Mouse (Mus musculus): ENCODE measurements around the gene Gemin7. TPM values are rescaled to one million over a fixed set of nuclear protein-coding genes. Genes with fewer than 3 reads are reported as not detected.

The Gemin7 gene
- polyA plus RNA-seq, 1 experiment from 2014 or later, result 150 TPM

DNA sequence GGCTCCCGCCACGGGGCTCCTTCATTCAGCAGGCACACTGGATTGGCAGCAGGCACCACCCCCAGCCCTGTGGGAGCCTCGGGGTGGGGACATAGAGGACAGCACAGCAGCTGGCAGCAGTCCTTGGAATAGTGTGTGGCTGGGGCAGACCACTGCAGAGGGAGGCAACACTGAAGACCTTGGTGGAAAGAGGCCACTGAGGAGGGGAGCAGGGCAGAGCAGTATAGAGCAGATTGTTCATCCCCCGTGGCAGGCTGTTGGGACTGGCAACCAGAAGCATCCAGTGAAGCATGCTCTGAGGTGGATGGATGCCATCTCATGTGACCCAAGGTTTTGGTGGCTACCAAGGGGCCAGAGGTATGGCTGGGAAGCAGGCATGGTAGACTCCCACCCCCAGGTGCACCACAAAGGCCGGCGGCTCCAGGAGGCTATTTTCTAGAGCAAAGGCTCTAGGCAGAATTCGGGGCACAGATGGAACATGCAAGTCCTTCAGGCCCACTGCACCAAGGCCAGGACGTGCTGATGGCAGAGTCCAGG, 35.2 kb downstream of the Gemin7 start:
- Histone ChIP-seq H3K4me2 (ENCODE audit: low read depth, low read length) (no peak overlapping the region), H3K36me3 (ENCODE audit: control insufficient read depth, insufficient read depth, low read length) (no peaks in the 10 kb centered on the region), H3K4me1 (ENCODE audit: control insufficient read depth, insufficient read depth, low read length) (peaks cover 18% of the 10 kb centered on the region), H3K27me3 (ENCODE audit: control insufficient read depth, insufficient read depth, low read length) (no peaks in the 10 kb centered on the region), H3K4me3 (ENCODE audit: low read depth, low read length) (no peak overlapping the region), H3K9me3 (ENCODE audit: control insufficient read depth, low read length) (no peaks in the 10 kb centered on the region), H3K9ac (replicated peaks; ENCODE audit: low read depth, low read length) (no peak overlapping the region), H3K27ac (ENCODE audit: low read depth, low read length) (no peak overlapping the region)
- peak; percentile 79 for ATAC-seq (ENCODE audit: low read depth)
- WGBS, result 56% methylated on average over 8 of the region's 8 CpGs

DNA sequence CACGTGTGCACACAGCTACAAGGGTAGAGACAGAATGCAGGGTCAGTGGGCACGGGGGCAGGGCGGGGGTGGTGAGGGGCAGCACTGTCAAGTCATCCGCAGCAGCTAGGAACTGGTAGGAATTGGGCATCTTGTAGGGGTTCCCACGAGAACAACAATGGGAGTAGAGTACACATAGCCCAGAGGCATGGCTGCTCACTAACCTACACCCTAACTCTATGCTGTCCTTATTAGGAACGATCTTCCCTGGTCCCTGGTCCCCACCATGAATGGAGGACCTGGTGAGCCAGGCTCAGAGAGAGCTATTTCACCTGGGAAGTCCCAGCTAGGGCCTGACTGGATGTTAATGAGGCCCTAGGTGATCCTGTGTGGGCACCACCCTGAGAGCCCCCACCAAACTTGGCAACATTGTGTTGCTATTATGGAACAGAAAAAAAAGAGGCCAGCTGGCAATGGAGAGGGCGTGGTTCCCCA, 35.7 kb downstream of the Gemin7 start:
- no peak overlapping the region for H3K4me3 ChIP-seq (ENCODE audit: low read depth, low read length)
- peak; percentile 31; the same call in 1 of the 2 replicates for ATAC-seq (ENCODE audit: low read depth)
- H3K27me3 ChIP-seq (ENCODE audit: control insufficient read depth, insufficient read depth, low read length), result no peaks in the 10 kb centered on the region
- H3K9ac ChIP-seq (replicated peaks; ENCODE audit: low read depth, low read length), result no peak overlapping the region
- H3K27ac ChIP-seq (ENCODE audit: low read depth, low read length), result no peak overlapping the region
- peaks cover 18% of the 10 kb centered on the region for H3K4me1 ChIP-seq (ENCODE audit: control insufficient read depth, insufficient read depth, low read length)
- 66% methylated on average over 7 of the region's 7 CpGs for WGBS
- no peaks in the 10 kb centered on the region for H3K36me3 ChIP-seq (ENCODE audit: control insufficient read depth, insufficient read depth, low read length)
- no peak overlapping the region for H3K4me2 ChIP-seq (ENCODE audit: low read depth, low read length)
- H3K9me3 ChIP-seq (ENCODE audit: control insufficient read depth, low read length), result no peaks in the 10 kb centered on the region

DNA sequence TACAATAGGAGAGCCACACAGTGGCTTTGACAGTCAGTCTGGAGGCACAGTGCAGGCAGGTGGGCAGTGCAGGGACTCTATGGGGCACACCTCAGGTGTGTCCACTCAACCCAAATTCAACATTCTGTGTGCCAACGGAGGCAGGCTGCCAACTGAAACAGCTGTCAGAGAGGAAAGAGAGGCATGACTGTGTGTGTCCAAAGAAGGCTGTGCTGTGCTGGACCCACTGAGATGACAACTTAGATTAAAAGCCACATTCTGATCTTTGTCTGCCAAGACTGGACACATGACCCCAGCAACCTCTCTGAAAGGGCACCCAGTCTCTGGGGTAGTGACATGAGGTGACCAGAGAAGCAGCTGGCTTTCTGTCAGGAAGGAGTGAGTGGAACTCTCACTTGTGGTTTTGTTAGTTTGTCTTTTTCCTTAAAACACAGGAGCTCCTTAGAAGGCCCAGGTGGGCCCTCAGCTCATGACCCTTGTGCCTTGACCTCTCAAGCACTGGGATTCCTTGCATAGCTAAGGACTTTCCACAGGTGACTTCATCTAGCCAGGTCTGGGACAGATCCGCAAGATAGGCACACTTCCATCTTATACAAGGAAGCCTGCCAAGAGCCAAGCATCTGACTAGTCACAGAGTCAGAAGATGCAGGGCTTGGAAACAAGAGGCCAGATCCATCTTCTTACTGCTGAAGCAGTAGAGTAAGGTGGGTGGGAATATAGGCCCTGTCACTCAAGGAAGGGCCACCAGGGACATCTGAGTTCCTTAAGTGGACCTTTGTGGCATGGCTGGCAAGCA, 36.4 kb downstream of the Gemin7 start:
- no peak overlapping the region for H3K4me2 ChIP-seq (ENCODE audit: low read depth, low read length)
- H3K4me3 ChIP-seq (ENCODE audit: low read depth, low read length), result no peak overlapping the region
- no peak overlapping the region for H3K9ac ChIP-seq (replicated peaks; ENCODE audit: low read depth, low read length)
- H3K36me3 ChIP-seq (ENCODE audit: control insufficient read depth, insufficient read depth, low read length), result no peaks in the 10 kb centered on the region
- H3K27me3 ChIP-seq (ENCODE audit: control insufficient read depth, insufficient read depth, low read length), result no peaks in the 10 kb centered on the region
- H3K27ac ChIP-seq (ENCODE audit: low read depth, low read length), result no peak overlapping the region
- WGBS, result 91% methylated on average over 2 of the region's 2 CpGs
- H3K4me1 ChIP-seq (ENCODE audit: control insufficient read depth, insufficient read depth, low read length), result peaks cover 16% of the 10 kb centered on the region
- no peak for ATAC-seq (ENCODE audit: low read depth)
- no peaks in the 10 kb centered on the region for H3K9me3 ChIP-seq (ENCODE audit: control insufficient read depth, low read length)

DNA sequence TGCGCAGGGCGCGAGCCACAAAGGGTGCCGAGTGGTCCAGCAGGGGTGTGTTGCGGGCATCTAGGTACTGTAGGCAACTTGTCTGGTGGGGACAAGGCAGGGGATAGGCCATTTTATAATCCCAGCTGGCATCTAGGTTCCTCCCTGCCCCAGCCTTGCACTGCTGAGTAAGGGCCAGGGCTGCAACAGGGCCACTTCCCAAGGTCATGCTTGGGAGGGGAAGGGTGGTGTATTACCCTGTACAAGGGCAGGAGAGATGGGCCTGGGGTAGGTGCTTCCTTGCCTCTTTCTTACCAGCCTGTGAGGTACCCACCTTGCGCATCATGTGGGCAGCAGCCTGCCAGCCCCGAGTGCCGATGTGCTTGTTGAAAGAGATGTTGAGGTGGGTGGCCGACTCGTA, 42.7 kb downstream of the Gemin7 start:
- H3K4me1 ChIP-seq (ENCODE audit: control insufficient read depth, insufficient read depth, low read length), result no peaks in the 10 kb centered on the region; the same call in 1 of the 2 replicates
- no peak overlapping the region for H3K4me3 ChIP-seq (ENCODE audit: low read depth, low read length)
- H3K9ac ChIP-seq (replicated peaks; ENCODE audit: low read depth, low read length), result no peak overlapping the region
- ATAC-seq (ENCODE audit: low read depth), result no peak
- no peaks in the 10 kb centered on the region for H3K9me3 ChIP-seq (ENCODE audit: control insufficient read depth, low read length)
- H3K27ac ChIP-seq (ENCODE audit: low read depth, low read length), result no peak overlapping the region
- H3K36me3 ChIP-seq (ENCODE audit: control insufficient read depth, insufficient read depth, low read length), result peaks cover 34% of the 10 kb centered on the region
- no peak overlapping the region for H3K4me2 ChIP-seq (ENCODE audit: low read depth, low read length)
- 88% methylated on average over 10 of the region's 10 CpGs for WGBS
- H3K27me3 ChIP-seq (ENCODE audit: control insufficient read depth, insufficient read depth, low read length), result no peaks in the 10 kb centered on the region

DNA sequence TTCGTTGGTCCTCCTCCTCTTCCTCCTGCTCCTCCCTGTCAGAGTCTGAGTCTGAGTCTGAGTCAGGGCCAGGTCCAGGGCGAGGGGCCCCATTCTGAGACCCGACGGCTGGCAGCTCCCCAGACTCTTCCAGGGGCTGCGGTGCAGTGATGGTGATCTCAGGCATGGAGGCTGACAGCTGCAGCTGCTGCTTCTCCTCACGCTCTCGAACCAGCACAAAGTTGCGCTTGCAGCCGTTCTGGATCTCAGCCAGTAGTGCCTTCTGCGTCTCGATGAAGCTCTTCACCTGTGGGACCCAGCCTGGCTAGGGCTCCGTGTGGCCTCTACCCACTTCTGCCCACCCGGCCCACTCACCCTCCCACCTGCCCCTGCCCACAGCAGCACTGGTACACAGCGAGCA, 45.2 kb downstream of the Gemin7 start:
- Histone ChIP-seq H3K9me3 (ENCODE audit: control insufficient read depth, low read length) (no peaks in the 10 kb centered on the region), H3K36me3 (ENCODE audit: control insufficient read depth, insufficient read depth, low read length) (peaks cover 39% of the 10 kb centered on the region), H3K4me2 (ENCODE audit: low read depth, low read length) (no peak overlapping the region), H3K4me1 (ENCODE audit: control insufficient read depth, insufficient read depth, low read length) (no peaks in the 10 kb centered on the region; the same call in 1 of the 2 replicates), H3K9ac (replicated peaks; ENCODE audit: low read depth, low read length) (no peak overlapping the region), H3K27ac (ENCODE audit: low read depth, low read length) (no peak overlapping the region), H3K4me3 (ENCODE audit: low read depth, low read length) (no peak overlapping the region), H3K27me3 (ENCODE audit: control insufficient read depth, insufficient read depth, low read length) (no peaks in the 10 kb centered on the region)
- ATAC-seq (ENCODE audit: low read depth), result no peak
- WGBS, result 87% methylated on average over 14 of the region's 14 CpGs

DNA sequence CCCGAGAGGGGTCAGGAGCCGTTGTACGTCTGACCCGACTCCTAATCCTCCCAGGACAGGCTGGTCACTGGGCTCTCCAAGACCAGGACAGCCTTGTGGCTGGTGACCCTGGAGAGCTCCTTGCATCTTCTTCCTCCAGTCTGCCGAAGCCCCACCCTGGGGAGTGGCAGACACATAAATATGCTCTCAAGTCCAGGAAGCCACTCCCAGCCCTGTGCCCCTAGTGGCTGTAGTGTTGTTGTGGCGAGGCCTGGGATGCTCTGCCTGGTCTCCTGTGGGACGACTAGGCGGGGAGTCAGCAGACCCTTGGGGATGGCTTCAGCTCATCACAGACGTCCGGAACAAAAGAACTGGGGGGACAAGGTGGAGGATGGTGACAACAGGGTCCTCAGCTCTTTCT, 46.3 kb downstream of the Gemin7 start:
- ATAC-seq (ENCODE audit: low read depth), result no peak
- no peaks in the 10 kb centered on the region for H3K27me3 ChIP-seq (ENCODE audit: control insufficient read depth, insufficient read depth, low read length)

DNA sequence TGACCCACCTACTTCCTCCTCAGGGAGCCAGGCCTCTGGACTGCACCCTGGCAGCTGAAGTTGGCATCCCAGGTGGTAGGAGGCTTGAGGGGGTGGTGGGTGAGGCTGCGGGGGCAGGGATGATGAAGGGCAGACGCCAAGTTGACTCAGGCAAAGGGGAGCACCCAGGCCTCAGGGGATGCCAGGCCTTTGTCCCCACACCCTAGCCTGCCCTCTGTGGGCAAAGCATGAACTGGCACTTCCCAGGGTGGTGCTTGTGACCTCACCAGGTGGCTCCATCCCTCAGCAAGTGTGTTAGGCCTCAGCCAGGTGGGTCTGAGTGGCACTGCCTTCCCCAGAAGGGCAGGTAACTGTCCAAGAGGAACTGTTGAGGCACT, 52.3 kb downstream of the Gemin7 start:
- Histone ChIP-seq H3K27me3 (ENCODE audit: control insufficient read depth, insufficient read depth, low read length) (peaks cover 47% of the 10 kb centered on the region), H3K27ac (ENCODE audit: low read depth, low read length) (no peak overlapping the region), H3K4me3 (ENCODE audit: low read depth, low read length) (no peak overlapping the region), H3K4me2 (ENCODE audit: low read depth, low read length) (no peak overlapping the region), H3K4me1 (ENCODE audit: control insufficient read depth, insufficient read depth, low read length) (peaks cover 16% of the 10 kb centered on the region), H3K9ac (replicated peaks; ENCODE audit: low read depth, low read length) (no peak overlapping the region), H3K9me3 (ENCODE audit: control insufficient read depth, low read length) (no peaks in the 10 kb centered on the region), H3K36me3 (ENCODE audit: control insufficient read depth, insufficient read depth, low read length) (peaks cover 5% of the 10 kb centered on the region; the same call in 1 of the 2 replicates)
- WGBS, result 51% methylated on average over 2 of the region's 2 CpGs
- ATAC-seq (ENCODE audit: low read depth), result no peak

More for the DNA sequence above, 46.3 kb downstream of the Gemin7 start:
- no peak overlapping the region for H3K4me2 ChIP-seq (ENCODE audit: low read depth, low read length)
- no peak overlapping the region for H3K4me3 ChIP-seq (ENCODE audit: low read depth, low read length)
- 68% methylated on average over 10 of the region's 10 CpGs for WGBS
- H3K36me3 ChIP-seq (ENCODE audit: control insufficient read depth, insufficient read depth, low read length), result peaks cover 39% of the 10 kb centered on the region
- no peaks in the 10 kb centered on the region for H3K4me1 ChIP-seq (ENCODE audit: control insufficient read depth, insufficient read depth, low read length)
- no peaks in the 10 kb centered on the region for H3K9me3 ChIP-seq (ENCODE audit: control insufficient read depth, low read length)
- no peak overlapping the region for H3K9ac ChIP-seq (replicated peaks; ENCODE audit: low read depth, low read length)
- no peak overlapping the region for H3K27ac ChIP-seq (ENCODE audit: low read depth, low read length)

DNA sequence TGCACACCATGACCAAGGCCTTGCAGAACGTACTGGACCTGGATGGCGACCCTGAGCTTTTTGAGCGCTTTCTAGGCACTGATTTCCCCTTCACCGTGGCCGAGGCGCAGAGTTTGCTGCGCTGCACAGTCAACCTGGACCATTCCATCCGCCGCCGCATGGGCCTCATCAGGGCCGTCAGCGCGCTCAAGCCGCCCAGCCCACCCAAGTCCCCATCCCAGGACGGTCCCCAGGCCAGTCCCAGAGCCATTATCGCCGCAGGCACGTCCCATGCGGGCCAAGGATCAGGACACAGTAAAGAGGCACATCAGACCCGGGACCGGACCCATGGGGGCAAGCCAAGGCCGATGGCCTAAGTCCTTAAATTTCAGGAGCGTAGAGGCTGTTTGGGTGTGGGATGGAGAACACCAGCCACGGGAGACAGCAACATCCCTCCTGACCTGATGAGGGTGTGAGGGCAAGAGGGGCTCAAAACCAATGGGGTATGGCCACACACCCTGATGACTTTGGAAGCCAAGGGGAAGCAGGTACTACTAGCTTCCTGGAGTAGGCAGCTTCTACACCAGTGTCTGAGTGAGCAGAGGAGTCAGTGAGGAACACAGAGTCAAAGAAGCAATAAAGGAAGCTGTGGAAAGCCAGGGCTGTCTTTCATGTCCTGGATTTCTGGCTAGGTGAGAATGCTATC, 52.8 kb downstream of the Gemin7 start:
- peak overlapping the region; percentile 50 for H3K9ac ChIP-seq (replicated peaks; ENCODE audit: low read depth, low read length)
- 15% methylated on average over 24 of the region's 24 CpGs for WGBS
- H3K27ac ChIP-seq (ENCODE audit: low read depth, low read length), result no peak overlapping the region
- H3K36me3 ChIP-seq (ENCODE audit: control insufficient read depth, insufficient read depth, low read length), result peaks cover 4% of the 10 kb centered on the region; the same call in 1 of the 2 replicates
- peaks cover 18% of the 10 kb centered on the region for H3K4me1 ChIP-seq (ENCODE audit: control insufficient read depth, insufficient read depth, low read length)
- H3K9me3 ChIP-seq (ENCODE audit: control insufficient read depth, low read length), result no peaks in the 10 kb centered on the region
- peak overlapping the region; percentile 68 for H3K4me2 ChIP-seq (ENCODE audit: low read depth, low read length)
- ATAC-seq (ENCODE audit: low read depth), result peak; percentile 19; the same call in 1 of the 2 replicates
- peak overlapping the region; percentile 33 for H3K4me3 ChIP-seq (ENCODE audit: low read depth, low read length)
- H3K27me3 ChIP-seq (ENCODE audit: control insufficient read depth, insufficient read depth, low read length), result peaks cover 49% of the 10 kb centered on the region
